Mouse (Mus musculus) forelimb bud, embryonic 11.5 days (tissue): ENCODE results near the gene 2410131K14Rik.
A peak's percentile ranks its signal among the peaks of the same experiment; 100 is the strongest.

ENCODE experiments used
- DNase-seq: peaks from one replicate; pipeline ENCODE4 v3.0.0-alpha.2; 2012; ENCODE audit warnings: low read depth, low spot score

2410131K14Rik gene

GRCm38 (mm10) chr5:118244606-118245443 is at the start of gene 2410131K14Rik, which contains the start of gene Rnft2:
Gene 2410131K14Rik (plus strand): TSS chr5:118245227.
Gene Rnft2 (minus strand): TSS chr5:118245116.
- DNase-seq, result peak; percentile 99

DNA sequence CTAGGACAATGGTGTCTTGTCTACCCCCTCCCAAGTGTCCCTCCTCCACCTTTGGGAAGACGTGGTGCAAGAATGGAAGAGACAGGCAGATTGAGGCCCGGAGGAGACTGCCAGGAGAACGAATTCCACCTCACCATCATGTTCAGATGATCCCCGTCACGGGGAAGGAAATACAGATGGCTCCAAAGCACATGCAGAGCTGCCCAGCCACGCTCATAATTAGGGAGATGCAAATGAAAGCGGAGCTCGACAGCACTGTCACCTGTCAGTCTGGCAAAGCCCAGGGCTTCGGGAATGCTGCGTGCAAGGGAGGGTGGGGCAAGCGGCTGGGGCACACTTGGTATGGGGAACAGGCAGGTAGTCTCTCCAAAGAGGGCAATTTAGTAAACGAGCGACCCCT is 47.6 kb upstream of the 2410131K14Rik start:
- no peak for DNase-seq

GRCm38 (mm10) chr5:118199670-118200069 is 45.4 kb upstream of the 2410131K14Rik start:
- no peak for DNase-seq

DNA sequence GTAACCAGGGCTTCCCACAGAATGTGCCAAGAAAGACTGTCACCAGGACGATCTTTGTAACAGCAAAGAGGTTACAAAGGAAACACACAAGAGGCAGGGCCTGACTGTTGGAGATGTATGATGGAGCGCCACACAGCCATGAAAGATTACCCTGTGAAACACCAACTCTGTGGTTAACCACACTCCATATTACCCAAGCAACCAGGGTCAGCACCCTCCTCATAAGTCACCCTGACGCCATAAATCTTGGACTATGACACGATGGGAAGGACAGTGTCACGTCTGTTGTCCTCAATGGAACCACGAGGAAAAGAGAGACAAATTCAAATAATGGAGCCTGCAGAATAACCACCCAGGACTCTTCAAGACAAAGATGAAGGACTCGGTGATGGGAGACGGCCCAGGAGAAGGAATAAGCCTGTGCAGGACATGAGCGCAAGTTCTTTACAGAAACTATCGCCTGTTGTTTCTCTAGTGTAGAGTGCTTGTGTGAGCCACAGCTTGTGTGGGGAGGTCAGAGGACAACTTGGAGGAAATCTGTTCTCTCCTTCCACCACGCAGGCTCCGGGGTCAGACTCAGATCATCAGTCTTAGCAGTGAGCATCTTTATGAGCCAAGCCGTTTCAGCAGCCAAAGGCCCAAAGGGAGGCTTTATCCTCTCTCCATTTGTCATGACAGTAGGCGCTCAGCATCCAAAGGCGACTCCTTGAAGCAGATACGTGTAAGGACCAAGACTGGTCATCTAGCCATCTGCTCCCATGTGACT is 40.2 kb upstream of the 2410131K14Rik start:
- DNase-seq, result no peak

- DNase-seq, result no peak
Observed at GRCm38 (mm10) chr5:118205852-118206251, 39.2 kb upstream of the 2410131K14Rik start.

DNA sequence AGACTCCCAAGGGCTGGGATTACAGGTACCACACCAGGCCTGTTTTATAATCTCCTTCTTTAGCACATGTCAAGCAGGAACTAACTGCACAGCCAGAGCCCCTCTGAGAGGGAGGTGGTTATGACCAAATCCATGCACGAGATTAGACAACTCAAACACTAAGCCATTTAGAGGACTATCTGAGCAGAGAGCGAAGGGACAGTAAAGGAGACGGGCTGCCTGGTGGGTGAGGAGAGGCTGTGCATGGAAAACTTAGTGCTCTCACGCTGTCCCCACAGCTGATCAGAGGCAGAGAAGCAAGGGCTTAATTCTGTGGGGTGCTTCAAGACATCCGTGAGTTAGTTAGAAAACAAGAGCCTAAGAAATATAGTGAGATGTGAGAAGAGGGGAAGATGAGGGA is 31.0 kb upstream of the 2410131K14Rik start:
- DNase-seq, result no peak

DNA sequence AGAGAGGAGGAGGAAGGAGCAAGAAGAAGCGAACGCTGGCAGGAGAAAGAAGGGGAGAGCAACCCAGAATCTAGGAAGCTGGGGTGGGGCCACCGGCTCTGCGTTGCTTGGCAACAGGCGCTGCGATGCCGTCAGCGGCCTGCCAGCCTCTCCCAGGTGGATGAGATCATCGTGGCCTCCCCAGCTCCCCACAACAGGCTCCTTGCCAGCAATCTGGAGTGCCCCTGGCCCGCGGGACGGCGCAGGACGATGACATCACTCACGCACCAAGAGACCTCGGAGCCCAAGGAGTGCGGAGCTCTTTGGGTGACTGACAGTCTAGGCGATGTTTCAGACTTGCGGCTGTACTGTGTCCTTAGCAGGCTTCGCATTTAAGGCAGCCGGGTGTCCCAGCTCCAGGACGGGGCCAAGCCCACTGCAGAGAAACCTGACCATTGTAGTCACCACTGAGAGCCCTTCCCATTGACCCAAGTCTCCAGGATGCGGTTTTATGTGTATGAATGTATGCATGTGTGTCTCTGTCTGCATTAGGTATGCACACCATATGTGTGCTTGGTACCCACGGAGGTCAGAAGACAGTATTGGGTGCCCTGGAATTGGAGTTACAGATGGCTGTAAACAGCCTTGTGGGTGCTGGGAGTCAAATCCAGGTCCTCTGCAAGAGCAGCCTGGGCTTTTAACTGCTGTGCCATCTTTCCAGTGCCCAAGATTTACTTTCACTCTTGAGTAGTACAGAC is 30.4 kb upstream of the 2410131K14Rik start:
- DNase-seq, result peak; percentile 62

GRCm38 (mm10) chr5:118217410-118217809 is 27.6 kb upstream of the 2410131K14Rik start:
- no peak for DNase-seq

DNA sequence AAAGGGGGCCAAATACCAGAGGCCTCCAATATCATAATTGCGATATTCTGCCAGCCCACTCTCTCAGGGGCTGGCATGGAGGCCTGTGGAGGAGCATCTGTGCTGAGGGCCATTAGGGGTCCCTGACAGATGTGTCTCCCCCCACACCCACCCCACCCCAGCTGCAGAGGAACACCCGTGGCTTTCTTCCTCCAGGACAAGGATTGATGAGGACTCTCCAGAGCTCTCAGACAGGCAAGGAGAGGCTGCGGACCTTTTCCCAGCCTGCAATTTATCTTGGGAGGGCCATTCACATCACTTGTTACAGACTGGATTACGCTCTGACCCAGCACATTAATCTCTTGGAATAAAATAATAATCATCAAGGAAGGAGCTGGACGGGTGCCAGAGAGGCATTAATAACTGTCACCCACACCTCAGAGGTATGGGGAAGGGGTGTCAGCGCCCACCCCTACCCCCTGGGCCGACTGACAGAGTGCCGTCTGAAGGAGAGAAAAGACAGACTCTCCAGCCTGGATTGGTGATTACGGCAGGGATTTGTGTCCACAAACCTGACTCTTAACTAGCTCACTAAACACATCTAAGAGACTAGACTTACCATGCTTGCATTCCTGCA is 21.8 kb upstream of the 2410131K14Rik start:
- no peak for DNase-seq

DNA sequence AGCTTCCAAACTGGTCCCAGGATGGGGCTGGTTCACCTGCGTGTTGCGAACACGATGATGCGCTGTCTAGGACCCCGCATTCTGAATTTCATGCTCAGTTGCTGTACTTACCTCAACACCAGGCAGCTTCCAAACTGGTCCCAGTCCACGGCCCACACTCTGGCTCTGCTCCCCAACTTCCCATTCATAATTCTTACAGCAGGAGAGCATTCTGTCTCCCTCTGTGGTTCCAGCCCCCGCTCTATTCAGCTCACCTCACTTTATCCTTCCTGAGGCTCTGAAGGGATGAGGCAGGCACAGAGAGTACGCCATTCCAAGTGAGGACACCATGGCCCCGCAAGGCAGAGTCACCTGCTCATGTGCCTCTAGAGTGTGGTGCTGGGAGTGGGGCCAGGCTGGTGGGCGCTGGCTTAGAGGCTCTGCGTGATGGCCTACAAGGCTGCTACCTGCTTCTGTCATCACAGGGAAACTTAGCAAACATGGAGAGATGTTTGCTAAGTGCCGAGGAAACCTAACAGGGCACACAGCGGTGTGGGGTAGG is 14.9 kb upstream of the 2410131K14Rik start:
- DNase-seq, result no peak

GRCm38 (mm10) chr5:118236891-118237290 is 8.1 kb upstream of the 2410131K14Rik start:
- no peak for DNase-seq

- no peak for DNase-seq
Observed at GRCm38 (mm10) chr5:118239671-118240070, 5.4 kb upstream of the 2410131K14Rik start.

GRCm38 (mm10) chr5:118245606-118246308 is 730 bp downstream of the 2410131K14Rik start:
- peak; percentile 9 for DNase-seq

DNA sequence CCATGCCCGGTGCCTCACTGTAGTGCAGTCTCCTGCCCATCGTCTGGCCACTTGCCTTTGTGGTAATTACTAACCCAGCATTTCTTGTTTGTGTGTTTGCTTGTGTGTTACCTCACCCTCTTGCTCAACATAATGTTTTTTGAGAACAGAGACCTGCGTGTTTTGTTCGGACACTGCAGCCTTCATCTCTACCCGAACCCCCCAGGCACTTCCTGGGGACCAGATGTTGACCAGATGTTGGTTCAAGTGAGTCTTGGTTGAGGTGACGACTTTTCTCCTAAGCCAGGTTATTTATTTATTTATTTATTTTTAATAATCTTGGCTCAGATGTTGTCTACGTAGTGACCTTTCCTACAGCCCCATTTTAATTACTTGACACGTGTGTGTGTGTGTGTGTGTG is 2.4 kb downstream of the 2410131K14Rik start:
- DNase-seq, result peak; percentile 65

DNA sequence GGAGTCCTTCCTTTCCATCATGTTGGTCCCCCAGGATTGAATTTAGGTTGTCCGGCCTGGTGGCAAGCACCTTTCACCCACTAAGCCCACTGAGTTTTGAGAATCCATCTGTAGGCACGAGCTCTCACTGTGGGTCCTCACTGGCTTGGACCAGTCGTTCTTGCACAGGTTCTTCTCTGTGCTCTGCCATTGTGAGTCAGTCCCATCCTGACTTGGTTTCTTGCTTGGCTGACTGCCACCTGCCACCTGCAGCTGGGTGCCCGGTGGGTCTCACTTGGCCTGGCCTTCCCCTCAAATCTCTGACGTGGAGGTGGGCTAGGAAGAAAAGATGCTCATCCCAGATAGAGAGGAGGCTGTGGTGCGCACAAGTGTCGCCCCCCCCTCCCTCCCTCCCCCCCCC is 6.0 kb downstream of the 2410131K14Rik start:
- no peak for DNase-seq

- DNase-seq, result no peak
Observed at GRCm38 (mm10) chr5:118253551-118253950, 8.5 kb downstream of the 2410131K14Rik start.

GRCm38 (mm10) chr5:118256981-118257380 is 12.0 kb downstream of the 2410131K14Rik start:
- DNase-seq, result no peak

DNA sequence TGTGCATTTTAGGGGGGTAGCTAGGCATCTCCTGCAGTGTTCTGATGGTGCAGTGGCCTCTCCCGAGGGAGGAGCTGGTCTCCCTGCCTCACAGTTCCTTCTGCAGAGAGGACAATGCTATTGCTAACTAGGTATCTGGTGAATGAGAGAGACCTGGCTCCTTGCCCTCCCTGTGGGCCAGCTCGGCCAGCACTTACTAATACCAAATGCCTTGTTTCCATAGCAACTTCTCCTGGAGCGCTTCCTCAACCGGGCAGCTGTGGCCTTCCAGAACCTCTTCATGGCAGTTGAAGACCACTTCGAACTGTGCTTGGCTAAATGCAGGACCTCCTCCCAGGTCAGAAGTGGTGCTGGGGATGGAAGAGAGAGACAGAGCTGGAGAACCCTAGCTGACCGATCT is 14.1 kb downstream of the 2410131K14Rik start:
- no peak for DNase-seq

DNA sequence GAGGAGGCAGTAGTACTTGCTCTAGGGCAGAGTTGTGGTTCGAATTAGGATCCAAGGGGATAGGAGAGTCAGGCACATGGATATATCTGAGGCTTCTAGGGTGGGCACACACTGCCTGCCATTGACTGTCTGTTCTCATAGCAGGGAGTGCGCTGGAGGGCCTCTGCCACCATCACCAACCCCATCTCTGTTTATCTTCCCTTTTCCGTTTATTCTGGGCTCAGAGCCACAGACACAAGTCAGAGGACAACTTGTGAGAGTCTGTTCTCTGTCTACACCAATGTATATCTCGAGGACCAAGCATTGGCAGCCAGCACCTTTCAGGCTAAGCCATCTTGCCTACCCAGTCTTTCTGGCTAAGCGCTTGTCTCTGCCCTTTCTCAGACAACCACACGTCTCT is 14.6 kb downstream of the 2410131K14Rik start:
- no peak for DNase-seq

DNA sequence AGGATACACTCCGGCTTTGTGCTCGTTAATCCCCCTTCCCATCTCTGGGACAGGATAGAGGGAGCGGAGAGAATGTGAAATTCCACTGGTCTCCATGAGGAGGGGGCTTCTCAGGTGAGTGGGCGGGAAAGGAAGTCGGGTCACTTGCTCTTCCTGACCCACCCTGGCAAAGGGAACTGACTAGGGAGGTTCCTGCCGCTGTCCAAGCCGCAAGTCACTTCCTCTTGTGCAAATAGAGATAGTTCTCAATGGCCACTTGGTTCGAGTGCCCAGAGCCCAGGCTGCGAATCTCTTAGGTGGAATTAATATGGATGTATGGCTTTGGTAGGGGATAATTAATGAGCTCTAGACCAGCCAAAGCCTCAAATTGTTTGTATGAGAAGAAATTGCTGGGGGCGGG is 15.0 kb downstream of the 2410131K14Rik start:
- DNase-seq, result no peak

- DNase-seq, result no peak
Observed at GRCm38 (mm10) chr5:118260642-118261041, 15.6 kb downstream of the 2410131K14Rik start.
